Mouse (Mus musculus): ENCODE measurements at regions not wholly inside any gene's neighbourhood (a gene's known extent, or its start where the extent isn't known, plus 50 kb on each side); places are given as distances from the start of the nearest gene placed in this dataset.

DNA sequence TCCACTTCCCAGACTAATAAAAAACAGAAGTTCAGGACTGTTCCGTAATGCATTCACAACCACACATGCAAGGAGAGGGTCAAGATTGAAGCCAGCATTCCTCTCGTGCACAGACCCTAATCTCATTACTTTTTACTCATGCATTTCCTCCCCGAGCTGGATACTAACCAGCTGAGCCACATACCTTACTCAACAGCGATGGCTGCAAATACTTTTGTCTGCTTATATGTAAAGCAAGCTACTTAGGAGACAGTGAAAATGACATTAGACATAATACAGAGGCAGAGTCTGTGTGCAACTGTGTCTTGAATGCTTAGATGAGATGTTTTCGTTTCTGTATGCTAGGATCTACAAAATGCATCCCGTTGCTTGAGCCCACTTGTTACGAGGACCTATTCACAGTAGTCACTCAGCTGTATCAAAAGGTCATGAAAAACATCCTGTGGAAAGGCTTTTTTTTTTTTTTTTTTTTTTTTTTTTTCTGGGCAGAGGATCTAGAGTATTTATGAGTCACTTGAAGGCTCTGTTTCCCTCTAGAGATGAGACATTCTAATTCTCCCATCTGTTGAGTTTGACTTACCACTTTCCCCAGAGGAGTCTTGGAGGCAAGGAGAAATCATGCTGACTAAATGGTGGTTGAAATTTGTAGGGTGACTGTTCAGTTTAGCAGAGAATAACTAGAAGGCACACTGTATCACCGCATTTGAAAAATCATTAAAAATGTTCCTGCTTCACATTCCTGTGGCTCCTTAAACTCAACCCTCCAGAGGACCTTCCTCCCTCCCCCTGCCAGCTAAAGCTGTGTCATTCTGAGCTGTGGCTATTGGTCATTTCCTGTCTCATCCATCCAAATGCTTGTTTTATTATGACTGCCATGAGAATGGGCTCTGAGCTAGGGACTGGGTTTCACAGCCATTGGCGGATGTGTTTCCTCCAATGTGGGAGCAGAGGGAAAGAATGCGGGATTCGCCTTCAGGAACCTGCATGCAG is 1364.1 kb upstream of the A1bg start:
- WGBS (ENCODE audit: insufficient replicate concordance): 50% methylated on average over 11 of the region's 11 CpGs
- ATAC-seq (ENCODE audit: insufficient read depth): no peak
- no peaks in the 10 kb centered on the region for H3K27me3 ChIP-seq
- peaks cover 6% of the 10 kb centered on the region; the same call in 1 of the 2 replicates for H3K4me1 ChIP-seq (replicated peaks)
- no peaks in the 10 kb centered on the region for H3K9me3 ChIP-seq (replicated peaks)
- H3K4me2 ChIP-seq: no peak overlapping the region
- H3K36me3 ChIP-seq (replicated peaks): no peaks in the 10 kb centered on the region
- H3K27ac ChIP-seq (replicated peaks): no peak overlapping the region
- no peak overlapping the region for H3K9ac ChIP-seq
- H3K4me3 ChIP-seq (replicated peaks): no peak overlapping the region

DNA sequence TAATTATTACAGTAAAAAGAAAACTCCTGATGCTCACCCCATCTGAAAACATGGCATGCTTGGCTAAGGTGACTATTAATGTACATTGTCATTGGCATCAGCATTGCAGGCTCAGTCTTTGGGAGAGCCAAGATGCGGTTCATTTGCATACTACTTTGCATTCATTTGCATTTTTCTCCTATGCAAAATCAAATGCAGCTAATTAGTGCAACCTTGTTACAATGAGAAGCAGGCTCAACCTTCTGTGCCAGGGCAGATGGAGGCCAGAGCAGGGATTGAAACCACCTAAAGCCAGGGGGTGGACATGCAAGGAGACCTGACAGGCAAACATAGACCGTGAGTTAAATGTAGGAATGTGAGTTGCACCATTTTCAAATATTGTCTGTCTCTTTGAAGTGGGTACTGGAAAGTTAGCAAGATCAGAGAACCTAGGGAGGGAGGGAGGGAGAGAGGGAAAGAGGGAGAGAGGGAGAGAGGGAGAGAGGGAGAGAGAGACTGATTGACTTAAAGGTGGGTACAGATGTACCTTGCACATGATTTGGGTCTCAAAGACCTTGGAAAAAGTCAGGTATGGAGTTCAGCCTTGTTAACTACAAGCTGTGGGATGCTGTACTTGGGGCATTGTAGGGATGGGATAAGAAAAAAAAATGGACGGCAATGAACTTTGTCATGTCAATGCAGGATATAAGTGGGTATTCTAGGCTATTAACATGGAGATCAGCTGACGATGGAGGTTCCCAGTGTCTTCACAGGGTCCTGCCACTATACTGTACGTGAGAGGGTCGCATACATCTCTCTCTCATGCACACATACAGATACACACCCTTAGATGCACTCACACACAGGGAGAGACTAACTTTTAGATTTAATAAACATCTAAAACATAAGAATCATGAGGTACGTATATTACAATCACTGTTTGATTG is 1362.1 kb upstream of the A1bg start:
- H3K27me3 ChIP-seq: no peaks in the 10 kb centered on the region

DNA sequence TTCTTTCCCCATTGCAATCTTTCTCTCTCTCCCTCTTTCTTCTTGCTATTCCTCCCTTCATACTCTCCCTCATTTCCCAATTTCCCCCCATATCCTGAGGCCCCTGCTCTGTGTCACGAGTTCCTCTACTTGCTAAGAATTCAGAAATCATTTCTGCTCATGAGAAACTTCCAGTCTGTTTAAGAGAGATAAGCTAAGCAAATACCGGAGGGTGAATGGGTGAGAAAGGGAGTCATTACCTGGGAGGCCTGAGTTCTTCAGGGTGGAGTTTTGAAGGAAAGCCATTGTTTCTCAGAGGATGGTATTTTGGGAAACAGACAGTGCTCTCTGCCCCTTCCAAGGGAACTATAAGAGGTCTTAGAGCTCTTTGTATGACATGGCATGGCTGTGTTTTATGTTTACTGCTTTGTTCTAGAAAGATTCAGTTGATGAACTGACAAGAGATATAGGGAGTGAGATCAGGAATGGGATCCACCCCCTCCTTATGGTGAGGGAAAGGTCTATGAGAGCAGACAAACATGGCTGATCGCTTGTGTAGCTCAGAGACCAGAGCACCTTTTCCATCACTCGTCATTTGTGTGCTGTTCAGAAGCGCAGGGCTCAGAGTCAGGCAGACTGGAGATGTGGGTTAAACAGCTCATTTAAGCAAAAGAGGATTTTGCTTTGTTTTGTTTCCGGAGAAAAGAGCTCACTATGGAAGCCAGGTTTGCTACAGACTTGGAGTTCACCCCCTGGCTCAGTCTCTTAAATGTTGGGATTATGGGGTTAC is 1361.0 kb upstream of the A1bg start:
- Histone ChIP-seq H3K36me3 (replicated peaks) (no peaks in the 10 kb centered on the region), H3K9me3 (replicated peaks) (no peaks in the 10 kb centered on the region), H3K4me1 (replicated peaks) (peaks cover 6% of the 10 kb centered on the region; the same call in 1 of the 2 replicates), H3K27me3 (no peaks in the 10 kb centered on the region), H3K27ac (replicated peaks) (no peak overlapping the region), H3K9ac (no peak overlapping the region), H3K4me2 (no peak overlapping the region), H3K4me3 (replicated peaks) (no peak overlapping the region)
- no peak for ATAC-seq (ENCODE audit: insufficient read depth)
- 45% methylated on average over 6 of the region's 6 CpGs for WGBS (ENCODE audit: insufficient replicate concordance)

More for the DNA sequence above, 1362.1 kb upstream of the A1bg start:
- Histone ChIP-seq H3K4me3 (replicated peaks) (no peak overlapping the region), H3K27ac (replicated peaks) (no peak overlapping the region), H3K9ac (no peak overlapping the region), H3K36me3 (replicated peaks) (no peaks in the 10 kb centered on the region), H3K4me2 (no peak overlapping the region), H3K4me1 (replicated peaks) (peaks cover 6% of the 10 kb centered on the region; the same call in 1 of the 2 replicates), H3K9me3 (replicated peaks) (no peaks in the 10 kb centered on the region)
- 74% methylated on average over 7 of the region's 7 CpGs for WGBS (ENCODE audit: insufficient replicate concordance)
- no peak for ATAC-seq (ENCODE audit: insufficient read depth)

DNA sequence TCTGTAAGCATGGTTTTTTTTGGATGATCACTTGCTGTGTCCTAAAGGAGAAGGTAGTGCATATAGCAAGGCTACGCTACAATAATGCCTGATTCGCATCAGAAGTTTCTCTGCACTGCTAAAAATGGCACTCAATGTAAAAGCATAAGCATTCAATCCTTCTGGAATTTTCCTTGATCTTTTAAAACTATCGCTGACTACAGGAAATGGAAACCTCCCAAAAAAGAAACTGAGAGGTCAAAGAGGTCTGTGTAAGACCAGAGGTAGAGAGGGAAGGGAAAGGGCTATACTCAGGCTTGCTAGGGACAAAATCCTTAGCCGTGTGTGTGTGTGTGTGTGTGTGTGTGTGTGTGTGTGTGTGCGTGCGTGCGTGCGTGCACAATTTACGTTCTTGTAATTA is 1359.8 kb upstream of the A1bg start:
- H3K4me3 ChIP-seq (replicated peaks): no peak overlapping the region
- H3K27me3 ChIP-seq: no peaks in the 10 kb centered on the region
- 72% methylated on average over 9 of the region's 9 CpGs for WGBS (ENCODE audit: insufficient replicate concordance)
- H3K27ac ChIP-seq (replicated peaks): no peak overlapping the region
- peaks cover 6% of the 10 kb centered on the region; the same call in 1 of the 2 replicates for H3K4me1 ChIP-seq (replicated peaks)
- no peak overlapping the region for H3K9ac ChIP-seq
- no peaks in the 10 kb centered on the region for H3K36me3 ChIP-seq (replicated peaks)
- no peak for ATAC-seq (ENCODE audit: insufficient read depth)
- H3K9me3 ChIP-seq (replicated peaks): no peaks in the 10 kb centered on the region
- no peak overlapping the region for H3K4me2 ChIP-seq

DNA sequence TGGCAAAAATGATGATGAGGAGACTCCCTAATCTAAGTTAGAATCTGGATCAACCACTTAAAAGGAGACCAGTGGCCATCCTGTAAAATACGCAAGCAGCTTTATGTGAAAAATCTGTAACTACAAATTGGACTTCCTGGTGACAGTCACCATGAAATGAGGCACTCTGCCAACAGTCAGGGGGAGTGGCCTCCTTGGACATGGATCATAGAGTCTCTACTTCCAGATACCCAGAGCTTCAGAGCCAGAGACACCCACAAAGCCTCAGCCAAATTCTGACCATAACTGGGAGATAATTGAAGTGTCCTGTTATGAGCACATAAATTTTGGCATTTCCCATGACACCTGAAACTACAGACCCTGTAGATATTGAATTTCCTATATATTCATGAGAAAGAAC is 1359.3 kb upstream of the A1bg start:
- no peak for ATAC-seq (ENCODE audit: insufficient read depth)
- peaks cover 6% of the 10 kb centered on the region; the same call in 1 of the 2 replicates for H3K4me1 ChIP-seq (replicated peaks)
- H3K4me2 ChIP-seq: no peak overlapping the region
- 82% methylated on average over 1 of the region's 1 CpGs for WGBS (ENCODE audit: insufficient replicate concordance)
- H3K4me3 ChIP-seq (replicated peaks): no peak overlapping the region
- no peak overlapping the region for H3K27ac ChIP-seq (replicated peaks)
- no peaks in the 10 kb centered on the region for H3K36me3 ChIP-seq (replicated peaks)
- no peaks in the 10 kb centered on the region for H3K27me3 ChIP-seq
- no peak overlapping the region for H3K9ac ChIP-seq
- H3K9me3 ChIP-seq (replicated peaks): no peaks in the 10 kb centered on the region

DNA sequence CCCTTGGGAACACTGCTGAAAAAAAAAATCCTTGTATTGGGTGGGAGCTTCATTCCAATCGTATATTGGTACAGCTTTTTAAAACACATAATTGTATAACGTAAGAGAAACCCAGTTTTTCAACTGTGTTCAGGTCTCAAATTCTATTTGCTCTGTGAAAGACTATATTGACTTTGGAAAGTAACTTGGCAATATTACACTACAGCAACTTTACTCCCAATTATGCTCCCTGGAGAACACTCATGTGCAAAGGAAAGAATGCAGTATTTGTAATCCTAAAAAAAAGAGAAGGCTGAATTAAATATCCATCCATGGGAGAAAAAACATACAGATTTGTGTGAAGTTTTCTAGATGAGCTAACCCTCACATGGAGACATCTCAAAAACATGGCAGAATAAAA is 1356.7 kb upstream of the A1bg start:
- Histone ChIP-seq H3K27me3 (no peaks in the 10 kb centered on the region), H3K4me3 (replicated peaks) (no peak overlapping the region), H3K4me1 (replicated peaks) (peaks cover 6% of the 10 kb centered on the region; the same call in 1 of the 2 replicates), H3K9ac (no peak overlapping the region), H3K27ac (replicated peaks) (no peak overlapping the region), H3K4me2 (no peak overlapping the region), H3K9me3 (replicated peaks) (no peaks in the 10 kb centered on the region), H3K36me3 (replicated peaks) (no peaks in the 10 kb centered on the region)
- no peak for ATAC-seq (ENCODE audit: insufficient read depth)
- WGBS (ENCODE audit: insufficient replicate concordance): 62% methylated on average over 2 of the region's 2 CpGs

DNA sequence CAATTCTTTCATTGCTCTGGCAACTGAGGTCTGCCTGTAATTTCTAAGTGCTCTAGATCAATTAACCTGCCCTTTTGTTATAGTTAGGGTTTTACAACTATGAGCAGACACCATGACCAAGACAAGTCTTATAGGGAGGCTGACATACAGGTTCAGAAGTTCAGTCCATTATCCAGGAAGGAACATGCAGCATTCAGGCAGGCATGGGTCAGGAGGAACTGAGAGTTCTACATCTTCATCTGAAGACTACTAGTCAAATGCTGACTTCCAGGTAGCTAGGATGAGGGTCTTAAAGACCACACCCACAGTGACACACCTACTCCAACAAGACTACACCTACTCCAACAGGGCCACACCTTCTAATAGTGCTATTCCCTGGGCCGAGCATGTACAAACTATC is 1352.0 kb upstream of the A1bg start:
- WGBS (ENCODE audit: insufficient replicate concordance): 75% methylated on average over 1 of the region's 1 CpGs
- no peak for ATAC-seq (ENCODE audit: insufficient read depth)

DNA sequence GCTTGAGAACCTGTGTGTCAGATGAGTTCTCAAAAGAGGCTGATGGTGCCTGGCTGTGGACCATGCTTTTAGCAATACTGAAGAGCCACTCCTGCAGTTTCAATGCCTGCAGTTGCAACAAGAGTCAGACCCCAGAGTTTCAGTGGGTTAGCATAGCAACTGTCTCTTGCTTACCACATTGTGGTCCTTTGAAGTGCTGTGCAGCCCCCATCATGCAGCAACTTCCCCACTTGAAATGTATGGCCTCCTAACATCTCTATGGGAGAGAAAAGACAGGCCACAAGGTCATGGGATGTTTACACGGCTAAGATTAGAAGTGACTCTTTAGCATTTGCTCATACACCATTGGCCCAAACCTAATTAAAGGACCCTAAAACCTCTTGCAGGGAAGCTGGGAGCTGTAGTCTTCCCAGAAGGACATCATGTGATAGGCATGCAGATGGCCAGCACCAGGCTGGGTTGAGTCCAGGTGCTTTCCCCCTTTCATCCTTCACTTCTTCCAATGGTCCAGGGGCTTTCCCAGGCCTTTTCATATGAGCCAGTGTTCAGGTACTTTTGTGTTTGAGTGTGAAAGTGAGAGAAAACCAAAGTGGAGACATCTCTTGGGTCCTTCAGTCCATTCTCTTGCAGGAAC is 1351.2 kb upstream of the A1bg start:
- H3K36me3 ChIP-seq (replicated peaks): no peaks in the 10 kb centered on the region
- no peak overlapping the region for H3K4me3 ChIP-seq (replicated peaks)
- H3K9ac ChIP-seq: no peak overlapping the region
- 61% methylated on average over 1 of the region's 1 CpGs for whole genome bisulfite sequencing (ENCODE audit: insufficient replicate concordance)
- H3K4me2 ChIP-seq: no peak overlapping the region
- no peaks in the 10 kb centered on the region for H3K4me1 ChIP-seq (replicated peaks)
- no peaks in the 10 kb centered on the region for H3K27me3 ChIP-seq
- H3K9me3 ChIP-seq (replicated peaks): no peaks in the 10 kb centered on the region
- ATAC-seq (ENCODE audit: insufficient read depth): no peak
- no peak overlapping the region for H3K27ac ChIP-seq (replicated peaks)

More for the DNA sequence above, 1352.0 kb upstream of the A1bg start:
- no peak overlapping the region for H3K4me3 ChIP-seq (replicated peaks)
- H3K36me3 ChIP-seq (replicated peaks): no peaks in the 10 kb centered on the region
- no peak overlapping the region for H3K27ac ChIP-seq (replicated peaks)
- no peak overlapping the region for H3K4me2 ChIP-seq
- H3K9ac ChIP-seq: no peak overlapping the region
- H3K4me1 ChIP-seq (replicated peaks): no peaks in the 10 kb centered on the region
- no peaks in the 10 kb centered on the region for H3K27me3 ChIP-seq
- no peaks in the 10 kb centered on the region for H3K9me3 ChIP-seq (replicated peaks)

DNA sequence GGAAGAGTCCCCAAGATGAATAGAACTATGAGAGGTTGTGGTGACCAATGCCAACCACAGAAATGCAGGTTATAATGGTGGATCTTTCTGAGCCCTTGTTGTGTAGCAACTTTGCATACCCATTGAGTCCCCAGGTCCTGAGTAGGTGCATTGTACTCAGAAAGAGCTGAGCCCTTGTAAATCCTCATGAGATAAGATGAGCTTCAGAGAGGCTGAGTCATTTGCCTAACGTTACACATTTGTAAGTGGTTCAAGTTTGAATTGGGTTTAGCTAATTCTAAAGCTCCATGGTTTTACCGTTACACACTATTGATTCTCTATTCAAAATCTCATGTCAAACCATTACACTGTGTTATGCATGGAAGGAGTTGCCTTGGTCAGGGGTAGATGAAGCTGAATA is 1349.9 kb upstream of the A1bg start:
- Histone ChIP-seq H3K4me1 (replicated peaks) (no peaks in the 10 kb centered on the region), H3K27me3 (no peaks in the 10 kb centered on the region), H3K4me2 (no peak overlapping the region), H3K27ac (replicated peaks) (no peak overlapping the region), H3K9ac (no peak overlapping the region), H3K4me3 (replicated peaks) (no peak overlapping the region), H3K9me3 (replicated peaks) (no peaks in the 10 kb centered on the region), H3K36me3 (replicated peaks) (no peaks in the 10 kb centered on the region)
- ATAC-seq (ENCODE audit: insufficient read depth): no peak
- 68% methylated on average over 2 of the region's 2 CpGs for WGBS (ENCODE audit: insufficient replicate concordance)

DNA sequence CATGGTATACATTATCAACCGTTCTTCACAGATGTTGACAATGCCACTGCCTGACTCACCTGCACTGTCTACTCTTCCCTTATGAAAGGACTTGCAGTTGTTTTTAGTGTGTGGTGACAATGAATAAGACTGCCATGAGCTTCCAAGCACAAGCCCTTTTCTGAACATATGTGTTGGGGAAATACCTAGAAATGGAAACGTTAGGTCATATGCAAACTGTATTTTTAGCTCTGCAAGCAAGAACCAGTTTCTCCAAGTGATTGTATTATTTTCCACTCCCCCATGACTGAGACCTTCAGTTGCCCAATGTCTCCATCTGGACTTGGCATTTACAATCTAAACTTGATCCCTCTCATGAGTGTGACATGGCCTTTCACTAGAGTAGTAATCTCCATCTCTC is 1348.6 kb upstream of the A1bg start:
- Histone ChIP-seq H3K9me3 (replicated peaks) (no peaks in the 10 kb centered on the region), H3K9ac (no peak overlapping the region), H3K4me1 (replicated peaks) (no peaks in the 10 kb centered on the region), H3K27ac (replicated peaks) (no peak overlapping the region), H3K4me2 (no peak overlapping the region), H3K27me3 (no peaks in the 10 kb centered on the region), H3K36me3 (replicated peaks) (no peaks in the 10 kb centered on the region), H3K4me3 (replicated peaks) (no peak overlapping the region)
- 63% methylated on average over 2 of the region's 2 CpGs for WGBS (ENCODE audit: insufficient replicate concordance)
- no peak for ATAC-seq (ENCODE audit: insufficient read depth)
